ENCODE assay signal across 8 mouse cellular contexts in genomic region chr8:116484087-116484486, GRCm38 (mm10). TPM values are rescaled to one million over a fixed set of nuclear protein-coding genes. Genes with fewer than 3 reads are reported as not detected.
DNase-seq lines count a peak whose midpoint lies in the region; ATAC-seq and TF ChIP-seq lines count a peak whose summit lies in the region.

No protein-coding gene starts in this region.

- no peak overlapping the region for H3K9ac ChIP-seq in embryonic facial prominence, embryonic 11.5 days (replicated peaks; ENCODE audit: low read length)
- H3K9ac ChIP-seq in heart, embryonic 11.5 days (ENCODE audit: low read depth, low read length): no peak overlapping the region

- peak in 1 of 2 experiments; percentile 19 for DNase-seq in layer of hippocampus, adult 2 months (ENCODE audit: low spot score in 2 of 2)
- DNase-seq in layer of hippocampus, adult 11-12 months (ENCODE audit: low spot score): no peak
- peak; percentile 21 for DNase-seq in MN1 (ENCODE audit: low spot score)
- peak; percentile 83 for DNase-seq in embryonic facial prominence, embryonic 11.5 days (ENCODE audit: low spot score)
- DNase-seq in thymus, postnatal 4 days: no peak
- DNase-seq in heart, adult 9 months (ENCODE audit: low spot score in 2 of 2): no peak

- no peak overlapping the region for H3K4me2 ChIP-seq in embryonic facial prominence, embryonic 11.5 days (ENCODE audit: low read depth, low read length)
- no peak overlapping the region for H3K4me2 ChIP-seq in heart, embryonic 11.5 days

- no peaks in the 10 kb centered on the region for H3K4me1 ChIP-seq in embryonic facial prominence, embryonic 11.5 days (ENCODE audit: control insufficient read depth, insufficient read depth, low read length)
- H3K4me1 ChIP-seq in heart, embryonic 11.5 days (ENCODE audit: control insufficient read depth, insufficient read depth, low read length): no peaks in the 10 kb centered on the region

- no peak overlapping the region for H3K27ac ChIP-seq in layer of hippocampus, adult 2 months
- H3K27ac ChIP-seq in embryonic facial prominence, embryonic 11.5 days (replicated peaks; ENCODE audit: low read depth, low read length): no peak overlapping the region
- H3K27ac ChIP-seq in heart, embryonic 11.5 days (ENCODE audit: low read depth, low read length): no peak overlapping the region

- peak; percentile 91 for TF ChIP-seq CTCF in layer of hippocampus, adult 2 months (conservative IDR thresholded peaks at IDR 0.05)

- no peaks in the 10 kb centered on the region for H3K27me3 ChIP-seq in embryonic facial prominence, embryonic 11.5 days (ENCODE audit: control insufficient read depth, insufficient read depth, low read length)
- no peaks in the 10 kb centered on the region for H3K27me3 ChIP-seq in heart, embryonic 11.5 days (ENCODE audit: control insufficient read depth, insufficient read depth, low read length)

- no peaks in the 10 kb centered on the region for H3K9me3 ChIP-seq in embryonic facial prominence, embryonic 11.5 days (replicated peaks; ENCODE audit: control insufficient read depth, low read length)
- H3K9me3 ChIP-seq in heart, embryonic 11.5 days (replicated peaks; ENCODE audit: control insufficient read depth, low read length): no peaks in the 10 kb centered on the region

- H3K36me3 ChIP-seq in embryonic facial prominence, embryonic 11.5 days (replicated peaks; ENCODE audit: control insufficient read depth, insufficient read depth, low read depth, low read length): no peaks in the 10 kb centered on the region
- H3K36me3 ChIP-seq in heart, embryonic 11.5 days (ENCODE audit: control insufficient read depth, insufficient read depth, low read length): no peaks in the 10 kb centered on the region

- H3K4me3 ChIP-seq in layer of hippocampus, adult 2 months: peak overlapping the region; percentile 11; the same call in 1 of the 2 replicates
- H3K4me3 ChIP-seq in embryonic facial prominence, embryonic 11.5 days (ENCODE audit: low read depth, low read length): no peak overlapping the region
- H3K4me3 ChIP-seq in heart, embryonic 11.5 days (ENCODE audit: low read depth, low read length): no peak overlapping the region

- 24% methylated on average over 2 of the region's 2 CpGs for WGBS in embryonic facial prominence, embryonic 11.5 days
- WGBS in heart, embryonic 11.5 days (ENCODE audit: insufficient replicate concordance): 23% methylated on average over 2 of the region's 2 CpGs

- ATAC-seq in embryonic facial prominence, embryonic 11.5 days (replicated peaks; ENCODE audit: insufficient number of reproducible peaks, low FRiP score, low TSS enrichment, low read depth): no peak
- ATAC-seq in megakaryocyte progenitor cell, adult 5-6 weeks (replicated peaks; ENCODE audit: poor library complexity): peak; percentile 93
- no peak for ATAC-seq in heart, embryonic 11.5 days (replicated peaks; ENCODE audit: insufficient number of reproducible peaks, low FRiP score, low TSS enrichment)

RNA-seq across cellular contexts. Expression of gene Dynlrb2, which starts 20.7 kb away (rescaled TPM):
- total RNA-seq in layer of hippocampus, adult 2 months (2021): 1 to 10 TPM; 2.2 to 2.9 TPM
- polyA plus RNA-seq in embryonic facial prominence, embryonic 11.5 days (2014; fragmentation: Nextera tagmentation; extraction: Ambion mirVana): 1.7 TPM in 1 of 2 replicates, not detected in the other
- total RNA-seq in megakaryocyte progenitor cell, adult 5-6 weeks (2015): not detected in 2 replicates
- total RNA-seq in megakaryocyte progenitor cell, adult 5-6 weeks (2017): not detected in 2 replicates
- not detected in 2 replicates for polyA plus RNA-seq in heart, embryonic 11.5 days (2014; fragmentation: Nextera tagmentation; extraction: Ambion mirVana)

Comparison
In these comparisons a context has a peak if more than half of its experiments do, and no peak if none do; other contexts are left out.
1. DNase-seq: peak in MN1 (single experiment) and embryonic facial prominence, embryonic 11.5 days (single experiment); none in layer of hippocampus, adult 11-12 months (single experiment), thymus, postnatal 4 days (single experiment) and heart, adult 9 months (0 of 2).